In the genomic region with DNA sequence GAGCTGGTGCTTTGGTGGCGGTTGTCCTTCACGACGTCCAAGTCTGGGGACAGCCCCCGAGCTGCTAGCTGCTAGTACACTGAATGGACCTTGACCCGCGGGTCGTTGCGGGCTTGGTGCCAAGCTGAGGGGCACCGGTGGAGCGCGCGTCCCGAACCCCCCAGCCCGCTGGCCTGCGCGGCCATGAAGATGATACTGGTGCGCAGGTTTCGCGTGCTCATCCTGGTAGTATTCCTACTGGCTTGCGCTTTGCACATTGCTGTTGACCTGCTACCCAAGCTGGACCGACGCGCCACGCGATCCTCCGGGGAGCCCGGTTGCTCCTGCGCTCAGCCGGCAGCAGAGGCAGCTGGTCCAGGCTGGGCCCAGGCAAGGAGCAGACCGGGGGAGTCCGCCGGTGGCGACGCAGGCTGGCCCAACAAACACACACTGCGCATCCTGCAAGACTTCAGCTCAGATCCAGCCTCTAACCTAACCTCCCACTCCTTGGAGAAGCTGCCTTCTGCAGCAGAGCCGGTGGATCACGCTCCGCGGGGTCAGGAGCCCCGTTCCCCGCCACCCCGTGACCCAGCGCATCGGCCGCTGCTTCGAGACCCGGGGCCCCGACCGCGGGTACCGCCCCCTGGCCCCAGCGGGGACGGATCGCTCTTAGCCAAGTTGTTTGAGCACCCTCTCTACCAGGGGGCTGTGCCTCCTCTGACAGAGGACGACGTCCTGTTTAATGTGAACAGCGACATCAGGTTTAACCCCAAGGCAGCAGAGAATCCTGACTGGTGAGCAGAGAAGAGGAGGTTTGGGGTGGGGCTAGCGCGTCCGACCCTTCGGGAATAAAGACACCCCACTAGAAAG, we compare ENCODE assay signal across 8 mouse cellular contexts. TPM values are rescaled to one million over a fixed set of nuclear protein-coding genes. Genes with fewer than 3 reads are reported as not detected.
DNase-seq lines count a peak whose midpoint lies in the region; ATAC-seq and TF ChIP-seq lines count a peak whose summit lies in the region.

No protein-coding gene starts in this region.

- H3K27ac ChIP-seq in forebrain, postnatal 0 days (ENCODE audit: low read depth, low read length) = peak overlapping the region; percentile 99
- peak overlapping the region; percentile 96 for H3K27ac ChIP-seq in hindbrain, embryonic 12.5 days
- peak overlapping the region; percentile 96 for H3K27ac ChIP-seq in midbrain, embryonic 14.5 days (replicated peaks; ENCODE audit: low read depth, low read length)

- no peak for TF ChIP-seq CTCF in forebrain, postnatal 0 days (IDR thresholded peaks at IDR 0.05; ENCODE audit: low read depth)

- H3K9me3 ChIP-seq in forebrain, postnatal 0 days (ENCODE audit: low read length) = no peaks in the 10 kb centered on the region
- H3K9me3 ChIP-seq in hindbrain, embryonic 12.5 days (replicated peaks) = no peaks in the 10 kb centered on the region
- H3K9me3 ChIP-seq in midbrain, embryonic 14.5 days (ENCODE audit: control insufficient read depth, low read length) = no peaks in the 10 kb centered on the region

- H3K36me3 ChIP-seq in forebrain, postnatal 0 days (ENCODE audit: insufficient read depth) = peaks cover 23% of the 10 kb centered on the region
- H3K36me3 ChIP-seq in hindbrain, embryonic 12.5 days = peaks cover 14% of the 10 kb centered on the region
- peaks cover 30% of the 10 kb centered on the region for H3K36me3 ChIP-seq in midbrain, embryonic 14.5 days (ENCODE audit: control insufficient read depth, insufficient read depth, low read length)

- 2% methylated on average over 61 of the region's 61 CpGs for WGBS in forebrain, postnatal 0 days
- WGBS in hindbrain, embryonic 12.5 days = under 1% methylated on average over 61 of the region's 61 CpGs
- WGBS in midbrain, embryonic 14.5 days = under 1% methylated on average over 61 of the region's 61 CpGs

- peak; percentile 45 to 46 for DNase-seq in adrenal gland, adult 18-20 months (ENCODE audit: low spot score in 2 of 2)
- DNase-seq in adrenal gland, postnatal 4 days (ENCODE audit: low spot score in 2 of 2) = no peak
- DNase-seq in adrenal gland, postnatal 36 days = peak; percentile 61 to 74
- peak; percentile 49 for DNase-seq in forebrain, postnatal 0 days
- DNase-seq in left cerebral cortex, postnatal 4 days = peak; percentile 44
- peak; percentile 66 for DNase-seq in midbrain, embryonic 14.5 days
- DNase-seq in urinary bladder, postnatal 25 days (ENCODE audit: low spot score) = peak; percentile 13

- peak overlapping the region; percentile 83 for H3K4me3 ChIP-seq in forebrain, postnatal 0 days (ENCODE audit: low read depth, low read length)
- peak overlapping the region; percentile 67 for H3K4me3 ChIP-seq in hindbrain, embryonic 12.5 days
- H3K4me3 ChIP-seq in midbrain, embryonic 14.5 days (replicated peaks; ENCODE audit: low read depth, low read length) = peak overlapping the region; percentile 77

- peak; percentile 3; the same call in 1 of the 2 replicates for ATAC-seq in forebrain, postnatal 0 days
- ATAC-seq in hindbrain, embryonic 12.5 days (ENCODE audit: low FRiP score) = peak; percentile 14
- ATAC-seq in midbrain, embryonic 14.5 days (ENCODE audit: low FRiP score, low TSS enrichment) = peak; percentile 18; the same call in 1 of the 2 replicates

- no peaks in the 10 kb centered on the region for H3K27me3 ChIP-seq in forebrain, postnatal 0 days (ENCODE audit: insufficient read depth, low read length)
- H3K27me3 ChIP-seq in hindbrain, embryonic 12.5 days = peaks cover 25% of the 10 kb centered on the region
- H3K27me3 ChIP-seq in midbrain, embryonic 14.5 days (ENCODE audit: control insufficient read depth, insufficient read depth, low read length) = no peaks in the 10 kb centered on the region

- H3K9ac ChIP-seq in forebrain, postnatal 0 days = peak overlapping the region; percentile 91
- peak overlapping the region; percentile 91 for H3K9ac ChIP-seq in hindbrain, embryonic 12.5 days
- H3K9ac ChIP-seq in midbrain, embryonic 14.5 days (replicated peaks; ENCODE audit: low read length) = peak overlapping the region; percentile 93

- peaks cover 24% of the 10 kb centered on the region for H3K4me1 ChIP-seq in forebrain, postnatal 0 days (ENCODE audit: insufficient read depth)
- peaks cover 67% of the 10 kb centered on the region for H3K4me1 ChIP-seq in hindbrain, embryonic 12.5 days
- peaks cover 38% of the 10 kb centered on the region for H3K4me1 ChIP-seq in midbrain, embryonic 14.5 days (ENCODE audit: control insufficient read depth, insufficient read depth, low read length)

- peak overlapping the region; percentile 79 for H3K4me2 ChIP-seq in forebrain, postnatal 0 days (ENCODE audit: low read depth)
- peak overlapping the region; percentile 93 for H3K4me2 ChIP-seq in hindbrain, embryonic 12.5 days (replicated peaks)
- peak overlapping the region; percentile 83 for H3K4me2 ChIP-seq in midbrain, embryonic 14.5 days (ENCODE audit: low read length)

- intact Hi-C loops in left cerebral cortex, postnatal 4 days (cut with DNase I) = no loop called here

RNA-seq across cellular contexts. Expression of gene Fam20c, which starts 1.4 kb away (rescaled TPM):
- 10 to 100 TPM in 1 of 2 experiments, 1 to 10 TPM in 1; 7.9 to 15.8 TPM for total RNA-seq in adrenal gland, adult 18-20 months (2021)
- 10 to 100 TPM; 22.5 to 26.1 TPM for total RNA-seq in adrenal gland, postnatal 4 days (2021)
- 10 to 100 TPM; 12.2 to 12.5 TPM for total RNA-seq in adrenal gland, postnatal 36 days (2021)
- 69.5 and 81.7 TPM in 2 replicates for total RNA-seq in forebrain, postnatal 0 days (2014; rRNA removed)
- polyA plus RNA-seq in forebrain, postnatal 0 days (2015; fragmentation: Nextera tagmentation; extraction: Ambion mirVana) = 47.9 and 50.0 TPM in 2 replicates
- 44.1 and 45.8 TPM in 2 replicates for polyA plus RNA-seq in hindbrain, embryonic 12.5 days (2016; fragmentation: Nextera tagmentation; extraction: Ambion mirVana)
- 10 to 100 TPM; 79.5 to 92.0 TPM for total RNA-seq in left cerebral cortex, postnatal 4 days (2021)
- 51.2 and 56.1 TPM in 2 replicates for polyA plus RNA-seq in midbrain, embryonic 14.5 days (2014; fragmentation: Nextera tagmentation; extraction: Ambion mirVana)

Comparison
In these comparisons a context has a peak if more than half of its experiments do, and no peak if none do; other contexts are left out.
1. DNase-seq: peak in adrenal gland, adult 18-20 months (2 of 2), adrenal gland, postnatal 36 days (2 of 2), forebrain, postnatal 0 days (single experiment), left cerebral cortex, postnatal 4 days (single experiment), midbrain, embryonic 14.5 days (single experiment) and urinary bladder, postnatal 25 days (single experiment); none in adrenal gland, postnatal 4 days (0 of 2).
2. Peak in every context shown above with its lines, with median percentiles within 50 percentile points of each other: ATAC-seq, H3K27ac ChIP-seq, H3K4me2 ChIP-seq, H3K4me3 ChIP-seq and H3K9ac ChIP-seq.